Mouse (Mus musculus) inflammation-experienced regulatory T-cells, adult 6 months (primary cell): Measurements from ENCODE around the gene Ctsa. TPM values are rescaled to one million over a fixed set of nuclear protein-coding genes. Genes with fewer than 3 reads are reported as not detected.

Experiments used
- ATAC-seq: one replicate; pipeline ENCODE4 v1.8.0; 2017
- polyA plus RNA-seq, 3 experiments: library from polyadenylated mRNA; unstranded; fragments of 100-300 nt; shearing (Covaris generic); gene quantifications; one replicate each; pipeline ENCODE4 v1.2.1; 2017

Gene Ctsa
- polyA plus RNA-seq, 3 experiments from 2014 or later = 206 to 247 (median 207) TPM

- peak; percentile 56 for ATAC-seq
Measured at GRCm38 (mm10) chr2:164879228-164879567, 46.5 kb downstream of the Ctsa start, which contains the start of gene Pcif1. TSS of gene Pcif1 (plus strand) at chr2:164879304.

GRCm38 (mm10) chr2:164879568-164880277 lies 47.0 kb downstream of the Ctsa start:
- ATAC-seq = peak; percentile 91

GRCm38 (mm10) chr2:164882619-164883018 lies 49.9 kb downstream of the Ctsa start:
- no peak for ATAC-seq

- no peak for ATAC-seq
Measured at GRCm38 (mm10) chr2:164885788-164886187, 53.1 kb downstream of the Ctsa start.

GRCm38 (mm10) chr2:164886617-164887016 lies 53.9 kb downstream of the Ctsa start:
- no peak for ATAC-seq

GRCm38 (mm10) chr2:164888996-164889395 lies 56.3 kb downstream of the Ctsa start:
- ATAC-seq = no peak

- no peak for ATAC-seq
Measured at GRCm38 (mm10) chr2:164889960-164890359, 57.3 kb downstream of the Ctsa start.

Other genes starting within 250 kb of the Ctsa start
- not detected for gene Wfdc6a, start 247.4 kb upstream of the Ctsa start, polyA plus RNA-seq
- not detected for gene Eppin, start 239.3 kb upstream of the Ctsa start, polyA plus RNA-seq
- gene Wfdc6b, start 219.4 kb upstream of the Ctsa start, polyA plus RNA-seq = not detected
- not detected for gene Wfdc8, start 219.2 kb upstream of the Ctsa start, polyA plus RNA-seq
- not detected for gene Wfdc16, start 194.1 kb upstream of the Ctsa start, polyA plus RNA-seq
- gene Wfdc10, start 176.8 kb upstream of the Ctsa start, polyA plus RNA-seq = not detected
- not detected for gene Wfdc9, start 176.3 kb upstream of the Ctsa start, polyA plus RNA-seq
- not detected for gene Wfdc11, start 158.8 kb upstream of the Ctsa start, polyA plus RNA-seq
- not detected for gene Wfdc13, start 147.8 kb upstream of the Ctsa start, polyA plus RNA-seq
- not detected for gene Spint4, start 134.4 kb upstream of the Ctsa start, polyA plus RNA-seq
- gene Spint5, start 117.6 kb upstream of the Ctsa start, polyA plus RNA-seq = not detected
- gene Wfdc3, start 86.9 kb upstream of the Ctsa start, polyA plus RNA-seq = not detected
- 1 to 10 TPM; 3.8 to 7.8 (median 5.0) TPM for gene Dnttip1, start 86.9 kb upstream of the Ctsa start, polyA plus RNA-seq
- gene Ube2c, start 63.0 kb upstream of the Ctsa start, polyA plus RNA-seq = 100 to 1,000 TPM in 1 of 3 experiments, 10 to 100 TPM in 1, 1 to 10 TPM in 1; 7.9 to 171 (median 15.0) TPM
- not detected for gene Tnnc2, start 52.9 kb upstream of the Ctsa start, polyA plus RNA-seq
- gene Snx21, start 47.0 kb upstream of the Ctsa start, polyA plus RNA-seq = 1 to 10 TPM; 5.2 to 9.7 (median 6.4) TPM
- 10 to 100 TPM; 34.5 to 45.6 (median 39.3) TPM for gene Acot8, start 28.0 kb upstream of the Ctsa start, polyA plus RNA-seq
- 1 to 10 TPM; 3.7 to 6.1 (median 4.8) TPM for gene Zswim3, start 27.8 kb upstream of the Ctsa start, polyA plus RNA-seq
- gene Zswim1, start 10.2 kb upstream of the Ctsa start, polyA plus RNA-seq = 10 to 100 TPM; 17.5 to 25.7 (median 22.5) TPM
- gene Spata25, start 4.3 kb upstream of the Ctsa start, polyA plus RNA-seq = not detected
- gene Neurl2, start 583 bp downstream of the Ctsa start, polyA plus RNA-seq = 1 to 10 TPM; 1.0 to 2.7 (median 1.1) TPM
- gene Pltp, start 24.8 kb downstream of the Ctsa start, polyA plus RNA-seq = 1 to 10 TPM in 2 of 3 experiments, under 1 TPM in 1; 0.50 to 3.0 (median 1.3) TPM
- 100 to 1,000 TPM; 110 to 126 (median 112) TPM for gene Pcif1, start 46.4 kb downstream of the Ctsa start, polyA plus RNA-seq
- gene Zfp335, start 78.9 kb downstream of the Ctsa start, polyA plus RNA-seq = 1 to 10 TPM; 6.2 to 7.4 (median 6.8) TPM
- 1 to 10 TPM; 1.3 to 2.6 (median 2.6) TPM for gene Mmp9, start 107.9 kb downstream of the Ctsa start, polyA plus RNA-seq
- under 1 TPM in 2 of 3 experiments, not detected in 1; 0.21 to 0.33 TPM for gene Slc12a5, start 127.9 kb downstream of the Ctsa start, polyA plus RNA-seq
- 10 to 100 TPM; 15.3 to 40.6 (median 24.8) TPM for gene Ncoa5, start 202.0 kb downstream of the Ctsa start, polyA plus RNA-seq
- 1 to 10 TPM; 1.9 to 2.7 (median 2.2) TPM for gene Cd40, start 222.8 kb downstream of the Ctsa start, polyA plus RNA-seq